Mouse (Mus musculus) kidney, postnatal 4 days (tissue): ENCODE results near the gene Armcx3.
"Not testable (repeated sequence)": the region's sequence is repeated elsewhere in the genome, so short reads cannot be mapped to it uniquely, and the experiment has no call there.

ENCODE experiments used
- DNase-seq, 2 experiments: peaks; one replicate each; pipeline ENCODE4 v3.0.0; 2021; ENCODE audit warnings: mixed read lengths in 2 of 2

Armcx3 gene

GRCm38 (mm10) chrX:134756434-134757292 is at the start of gene Armcx3:
Armcx3 (plus strand) TSS chrX:134756595.
- DNase-seq, result peak; percentile 69 to 81

GRCm38 (mm10) chrX:134716863-134717262 is 39.5 kb upstream of the Armcx3 start:
- DNase-seq, result no peak

- peak; percentile 65 to 77 for DNase-seq
These were observed 38.6 kb upstream of the Armcx3 start, which contains the start of gene Armcx1 for GRCm38 (mm10) chrX:134717752-134718308. Armcx1 (plus strand) TSS chrX:134717963.

- DNase-seq, result peak; percentile 78 to 84
These were observed 37.9 kb upstream of the Armcx3 start for GRCm38 (mm10) chrX:134718524-134718923.

GRCm38 (mm10) chrX:134723762-134724161 is 32.6 kb upstream of the Armcx3 start:
- DNase-seq, result not testable (repeated sequence)

GRCm38 (mm10) chrX:134729778-134730177 is 26.6 kb upstream of the Armcx3 start:
- peak in 1 of 2 experiments; percentile 18 for DNase-seq

GRCm38 (mm10) chrX:134737796-134738195 is 18.6 kb upstream of the Armcx3 start:
- no peak for DNase-seq

GRCm38 (mm10) chrX:134739160-134739559 is 17.2 kb upstream of the Armcx3 start:
- no peak for DNase-seq

GRCm38 (mm10) chrX:134741862-134742261 is 14.5 kb upstream of the Armcx3 start:
- DNase-seq, result no peak

- DNase-seq, result peak; percentile 48 to 63
These were observed 9.9 kb upstream of the Armcx3 start for GRCm38 (mm10) chrX:134746459-134746858.

GRCm38 (mm10) chrX:134750764-134751592 is 5.4 kb upstream of the Armcx3 start, which contains the start of gene Armcx6:
Armcx6 (minus strand) TSS chrX:134751417.
- peak; percentile 77 to 86 for DNase-seq

GRCm38 (mm10) chrX:134751910-134752309 is 4.5 kb upstream of the Armcx3 start:
- DNase-seq, result no peak

- no peak for DNase-seq
These were observed 3.8 kb upstream of the Armcx3 start for GRCm38 (mm10) chrX:134752584-134752983.

- peak; percentile 4 to 29 for DNase-seq
These were observed 1.0 kb downstream of the Armcx3 start for GRCm38 (mm10) chrX:134757293-134757995.

GRCm38 (mm10) chrX:134763428-134764198 is 7.2 kb downstream of the Armcx3 start:
- DNase-seq, result not testable (repeated sequence)

GRCm38 (mm10) chrX:134787728-134788127 is 31.3 kb downstream of the Armcx3 start:
- DNase-seq, result no peak

- DNase-seq, result peak; percentile 62 to 73
These were observed 51.7 kb downstream of the Armcx3 start for GRCm38 (mm10) chrX:134807833-134808754.

GRCm38 (mm10) chrX:134808755-134809224 is 52.4 kb downstream of the Armcx3 start, which contains the start of gene Armcx2:
Armcx2 (minus strand) TSS chrX:134809221.
- DNase-seq, result peak; percentile 61 to 77
